Mouse (Mus musculus): ENCODE data around the gene Csde1. TPM values are rescaled to one million over a fixed set of nuclear protein-coding genes. Genes with fewer than 3 reads are reported as not detected.

Csde1 gene
- total RNA-seq (2021) (100 to 1,000 TPM; 515 to 591 TPM), polyA plus RNA-seq (2012; rRNA removed) (65.3 and 130 TPM in 2 replicates)
- long read RNA-seq, full-length matches to known transcripts: 147 of 235 reads
- long read RNA-seq, partial matches to known transcripts: 47 of 235 reads
- long read RNA-seq, other reads (novel, unspliced or antisense): 41 of 235 reads

DNA sequence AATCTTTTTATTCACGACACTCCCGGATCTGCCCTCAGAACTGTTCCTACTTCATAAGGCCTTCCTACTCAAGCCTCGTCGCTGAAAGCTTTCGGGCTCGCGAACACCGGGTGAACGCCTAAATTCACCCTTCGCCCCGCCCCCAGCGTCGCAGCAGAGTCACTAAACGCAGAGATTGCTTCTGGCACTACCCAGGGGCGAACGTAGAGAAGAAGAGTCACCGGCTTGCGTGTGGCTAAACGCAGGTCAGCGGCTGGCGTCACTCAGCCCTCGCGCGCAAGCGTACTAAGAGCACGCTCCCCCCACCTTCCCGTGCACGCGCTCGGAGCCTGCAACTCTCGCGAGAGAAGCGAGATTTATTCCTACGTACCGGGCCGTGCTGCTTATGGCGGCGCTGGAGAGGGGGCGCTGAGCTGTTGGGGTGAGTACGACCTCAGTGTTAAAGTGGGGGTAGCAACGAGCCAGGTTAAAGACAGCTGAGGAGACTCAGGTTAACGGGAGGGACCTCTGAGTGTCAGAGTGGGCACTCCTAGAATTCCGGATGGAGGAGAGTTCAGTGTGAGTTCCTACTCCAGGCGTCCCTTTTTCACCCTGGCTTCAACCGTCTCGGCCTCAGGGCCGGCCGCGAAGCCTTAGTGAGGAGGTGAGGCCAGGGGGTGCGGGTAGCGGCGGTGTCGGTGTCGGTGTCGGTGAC is at the start of gene Csde1:
Gene Csde1 (plus strand): TSS at position 178 of the 694 bp plus-strand sequence.
- Histone ChIP-seq H3K4me1 (ENCODE audit: control insufficient read depth, insufficient read depth, low read length) (peaks cover 5% of the 10 kb centered on the region), H3K27ac (peak within 1 kb of the TSS; percentile 98), H3K27me3 (ENCODE audit: control insufficient read depth, insufficient read depth, low read length) (no peaks in the 10 kb centered on the region), H3K36me3 (ENCODE audit: control insufficient read depth, insufficient read depth, low read length) (peaks cover 14% of the 10 kb centered on the region), H3K4me3 (peak within 1 kb of the TSS; percentile 87), H3K79me2 (replicated peaks; ENCODE audit: control insufficient read depth, insufficient read depth, low read length) (peaks cover 3% of the 10 kb centered on the region), H3K9ac (ENCODE audit: low read depth, low read length) (peak within 1 kb of the TSS; percentile 83)
- TF ChIP-seq POLR2A (IDR thresholded peaks at IDR 0.05; ENCODE audit: insufficient read depth, low read depth, low read length) (peak; percentile 97), EP300 (IDR thresholded peaks at IDR 0.05; ENCODE audit: insufficient read depth, low read depth, low read length) (peak; percentile 82; the same call in 1 of the 2 replicates), CTCF (IDR thresholded peaks at IDR 0.05) (peak; percentile 13; the same call in 1 of the 2 replicates)
- peak; percentile 97 to 98 for DNase-seq
- under 1% methylated on average over 55 of the region's 55 CpGs for WGBS
- intact Hi-C loops (cut with DNase I): loop anchor here (2.0 to 10.0 kb wide), 3 partner anchors 38 to 264 kb away; partner anchors contain the start of genes Bcas2 and Nras

DNA sequence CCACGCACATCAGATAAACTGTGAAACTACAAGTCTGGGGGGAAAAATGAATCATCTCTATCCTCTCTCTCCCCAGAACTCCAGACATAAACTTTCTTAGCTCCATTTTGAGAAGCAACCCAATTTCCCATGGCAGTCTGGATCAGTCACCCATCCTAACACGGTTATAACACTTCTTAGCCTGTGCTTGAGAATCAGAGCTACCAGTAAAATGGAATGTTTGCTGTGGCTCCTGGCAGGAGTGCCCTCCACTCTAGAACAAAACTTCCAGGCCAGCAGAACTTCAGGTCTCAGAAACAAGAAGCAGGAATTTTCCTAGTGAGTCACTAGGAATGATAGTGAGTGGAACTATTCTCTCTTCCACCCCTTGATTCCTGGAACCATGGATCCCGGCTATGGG is 49.7 kb upstream of the Csde1 start:
- TF ChIP-seq EP300 (IDR thresholded peaks at IDR 0.05; ENCODE audit: insufficient read depth, low read depth, low read length) (no peak), CTCF (IDR thresholded peaks at IDR 0.05) (no peak), POLR2A (IDR thresholded peaks at IDR 0.05; ENCODE audit: insufficient read depth, low read depth, low read length) (no peak)
- no peaks in the 10 kb centered on the region for H3K36me3 ChIP-seq (ENCODE audit: control insufficient read depth, insufficient read depth, low read length)
- H3K4me1 ChIP-seq (ENCODE audit: control insufficient read depth, insufficient read depth, low read length): no peaks in the 10 kb centered on the region
- H3K79me2 ChIP-seq (replicated peaks; ENCODE audit: control insufficient read depth, insufficient read depth, low read length): no peaks in the 10 kb centered on the region
- H3K27me3 ChIP-seq (ENCODE audit: control insufficient read depth, insufficient read depth, low read length): no peaks in the 10 kb centered on the region
- no peak for DNase-seq
- intact Hi-C loops (cut with DNase I): no loop called here
- H3K9ac ChIP-seq (ENCODE audit: low read depth, low read length): no peak overlapping the region
- H3K27ac ChIP-seq: no peak overlapping the region
- 68% methylated on average over 3 of the region's 3 CpGs for WGBS
- no peak overlapping the region for H3K4me3 ChIP-seq

DNA sequence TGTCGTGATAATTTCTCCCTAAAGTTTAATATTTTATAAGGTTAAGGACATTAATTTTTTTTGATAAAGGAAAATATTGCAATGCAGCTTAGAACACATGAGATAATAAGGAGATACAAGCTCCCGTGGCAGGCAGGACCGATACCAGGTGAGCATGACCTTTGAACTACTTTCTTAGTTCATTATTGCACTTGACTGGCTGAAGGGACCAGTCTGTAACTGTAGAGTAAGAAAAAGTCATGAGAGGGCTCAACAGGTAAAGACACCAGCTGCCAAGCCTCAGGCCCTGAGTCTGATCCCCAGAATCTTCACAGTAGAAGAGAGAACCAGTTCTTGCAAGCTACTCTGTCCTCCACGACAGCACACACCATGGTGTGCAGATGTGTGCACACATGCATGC is 43.3 kb upstream of the Csde1 start:
- H3K36me3 ChIP-seq (ENCODE audit: control insufficient read depth, insufficient read depth, low read length): no peaks in the 10 kb centered on the region
- no peak overlapping the region for H3K4me3 ChIP-seq
- H3K4me1 ChIP-seq (ENCODE audit: control insufficient read depth, insufficient read depth, low read length): no peaks in the 10 kb centered on the region
- 76% methylated on average over 4 of the region's 4 CpGs for WGBS
- no peak overlapping the region for H3K27ac ChIP-seq
- H3K27me3 ChIP-seq (ENCODE audit: control insufficient read depth, insufficient read depth, low read length): no peaks in the 10 kb centered on the region
- no peak for DNase-seq
- no peak overlapping the region for H3K9ac ChIP-seq (ENCODE audit: low read depth, low read length)
- no peaks in the 10 kb centered on the region for H3K79me2 ChIP-seq (replicated peaks; ENCODE audit: control insufficient read depth, insufficient read depth, low read length)
- intact Hi-C loops (cut with DNase I): no loop called here
- TF ChIP-seq EP300 (IDR thresholded peaks at IDR 0.05; ENCODE audit: insufficient read depth, low read depth, low read length): no peak
- no peak for TF ChIP-seq CTCF (IDR thresholded peaks at IDR 0.05)
- TF ChIP-seq POLR2A (IDR thresholded peaks at IDR 0.05; ENCODE audit: insufficient read depth, low read depth, low read length): no peak

DNA sequence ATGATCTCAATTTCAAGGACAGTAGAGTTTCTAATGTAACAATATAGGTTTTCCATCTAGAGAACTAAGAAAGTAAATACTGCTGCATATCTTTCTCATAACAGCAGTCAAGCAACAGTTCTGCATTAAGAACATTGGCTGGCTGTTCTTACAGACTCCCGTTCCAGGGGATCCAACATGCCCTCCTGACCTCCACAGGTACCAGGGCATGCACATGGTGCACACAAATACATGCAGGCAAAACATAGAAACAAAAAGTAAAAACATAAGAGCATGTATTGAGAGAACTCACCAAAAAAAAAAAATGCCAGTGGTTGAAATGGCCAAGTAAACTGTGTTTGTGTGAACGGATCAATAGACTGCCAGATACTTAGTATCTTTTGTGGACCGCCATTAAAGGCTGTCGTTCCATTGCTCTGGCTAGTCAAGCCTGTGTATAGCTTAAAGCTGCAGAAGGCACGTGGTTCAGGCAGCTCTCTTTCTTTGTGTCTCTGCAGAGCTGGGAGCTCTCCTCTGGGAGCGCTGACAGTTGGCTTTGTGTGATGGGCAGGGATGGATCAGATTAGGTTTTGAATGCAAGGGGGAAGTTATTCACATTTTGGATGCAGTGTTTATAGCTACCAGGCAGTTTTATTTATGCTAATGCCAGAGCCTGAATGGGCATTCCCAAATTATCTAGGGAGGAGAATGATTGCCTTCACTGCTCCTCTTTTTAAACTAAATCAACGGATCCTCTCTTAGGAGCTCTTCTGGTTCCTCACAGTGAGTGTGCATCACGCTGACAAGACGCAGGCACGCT is 40.5 kb upstream of the Csde1 start:
- no peaks in the 10 kb centered on the region for H3K27me3 ChIP-seq (ENCODE audit: control insufficient read depth, insufficient read depth, low read length)
- H3K36me3 ChIP-seq (ENCODE audit: control insufficient read depth, insufficient read depth, low read length): no peaks in the 10 kb centered on the region
- intact Hi-C loops (cut with DNase I): no loop called here
- TF ChIP-seq POLR2A (IDR thresholded peaks at IDR 0.05; ENCODE audit: insufficient read depth, low read depth, low read length) (no peak), CTCF (IDR thresholded peaks at IDR 0.05) (no peak), EP300 (IDR thresholded peaks at IDR 0.05; ENCODE audit: insufficient read depth, low read depth, low read length) (no peak)
- WGBS: 45% methylated on average over 10 of the region's 10 CpGs
- no peaks in the 10 kb centered on the region for H3K4me1 ChIP-seq (ENCODE audit: control insufficient read depth, insufficient read depth, low read length)
- H3K79me2 ChIP-seq (replicated peaks; ENCODE audit: control insufficient read depth, insufficient read depth, low read length): no peaks in the 10 kb centered on the region
- no peak for DNase-seq
- no peak overlapping the region for H3K4me3 ChIP-seq
- no peak overlapping the region for H3K27ac ChIP-seq
- no peak overlapping the region for H3K9ac ChIP-seq (ENCODE audit: low read depth, low read length)

DNA sequence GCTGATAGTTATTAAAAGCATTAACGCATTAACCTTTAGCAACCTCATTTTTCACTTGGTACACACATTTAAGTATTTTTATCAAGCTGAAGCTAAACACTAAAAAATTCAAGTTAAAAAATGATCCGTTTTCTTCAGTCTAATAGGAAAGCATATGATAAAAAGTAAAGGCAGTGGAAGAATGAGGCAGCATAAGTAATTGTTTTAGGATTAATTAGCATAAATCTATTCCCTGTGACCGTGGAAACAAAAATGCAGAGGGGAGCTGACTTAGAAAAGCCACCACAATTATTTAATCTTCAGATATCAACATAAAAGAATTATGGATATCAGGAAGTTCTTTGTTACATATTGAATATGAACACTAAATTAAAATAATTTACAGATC is 39.9 kb upstream of the Csde1 start:
- Histone ChIP-seq H3K27ac (no peak overlapping the region), H3K27me3 (ENCODE audit: control insufficient read depth, insufficient read depth, low read length) (no peaks in the 10 kb centered on the region), H3K4me1 (ENCODE audit: control insufficient read depth, insufficient read depth, low read length) (no peaks in the 10 kb centered on the region), H3K36me3 (ENCODE audit: control insufficient read depth, insufficient read depth, low read length) (no peaks in the 10 kb centered on the region), H3K9ac (ENCODE audit: low read depth, low read length) (no peak overlapping the region), H3K4me3 (no peak overlapping the region), H3K79me2 (replicated peaks; ENCODE audit: control insufficient read depth, insufficient read depth, low read length) (no peaks in the 10 kb centered on the region)
- no peak for TF ChIP-seq POLR2A (IDR thresholded peaks at IDR 0.05; ENCODE audit: insufficient read depth, low read depth, low read length)
- TF ChIP-seq EP300 (IDR thresholded peaks at IDR 0.05; ENCODE audit: insufficient read depth, low read depth, low read length): no peak
- TF ChIP-seq CTCF (IDR thresholded peaks at IDR 0.05): no peak
- WGBS: 60% methylated on average over 3 of the region's 3 CpGs
- intact Hi-C loops (cut with DNase I): no loop called here
- DNase-seq: no peak
